Mouse (Mus musculus): ENCODE measurements at regions not wholly inside any gene's neighbourhood (a gene's known extent, or its start where the extent isn't known, plus 50 kb on each side); places are given as distances from the start of the nearest gene placed in this dataset.

GRCm38 (mm10) chr13:42498351-42498750, 182.1 kb upstream of the Phactr1 start:
- intact Hi-C loops (cut with DNase I) = no loop called here
- peak; percentile 10 to 20 for DNase-seq

GRCm38 (mm10) chr13:42507535-42507934, 172.9 kb upstream of the Phactr1 start:
- DNase-seq = no peak
- intact Hi-C loops (cut with DNase I) = no loop called here

- no peak for DNase-seq
- intact Hi-C loops (cut with DNase I) = no loop called here
These were observed 161.7 kb upstream of the Phactr1 start for GRCm38 (mm10) chr13:42518686-42519085.

- intact Hi-C loops (cut with DNase I) = no loop called here
- DNase-seq = no peak
These were observed 157.9 kb upstream of the Phactr1 start for GRCm38 (mm10) chr13:42522553-42522952.

GRCm38 (mm10) chr13:42526163-42526562, 154.3 kb upstream of the Phactr1 start:
- intact Hi-C loops (cut with DNase I) = no loop called here
- DNase-seq = peak; percentile 21 to 28

GRCm38 (mm10) chr13:42526966-42527365, 153.5 kb upstream of the Phactr1 start:
- DNase-seq = peak; percentile 67 to 72

GRCm38 (mm10) chr13:42528169-42528568, 152.3 kb upstream of the Phactr1 start:
- intact Hi-C loops (cut with DNase I) = no loop called here
- no peak for DNase-seq

More at GRCm38 (mm10) chr13:42526966-42527365, 153.5 kb upstream of the Phactr1 start:
- intact Hi-C loops (cut with DNase I) = no loop called here

- DNase-seq = peak; percentile 50 to 53
- intact Hi-C loops (cut with DNase I) = no loop called here
These were observed 143.8 kb upstream of the Phactr1 start for GRCm38 (mm10) chr13:42536501-42537210.

- intact Hi-C loops (cut with DNase I) = no loop called here
These were observed 142.4 kb upstream of the Phactr1 start for GRCm38 (mm10) chr13:42538046-42538445.

GRCm38 (mm10) chr13:42544536-42545094, 135.8 kb upstream of the Phactr1 start:
- peak in 1 of 2 experiments; percentile 13 for DNase-seq
- intact Hi-C loops (cut with DNase I) = no loop called here

More at GRCm38 (mm10) chr13:42538046-42538445, 142.4 kb upstream of the Phactr1 start:
- no peak for DNase-seq

- intact Hi-C loops (cut with DNase I) = no loop called here
- no peak for DNase-seq
These were observed 134.0 kb upstream of the Phactr1 start for GRCm38 (mm10) chr13:42546389-42546788.

GRCm38 (mm10) chr13:42546851-42547250, 133.6 kb upstream of the Phactr1 start:
- DNase-seq = no peak
- intact Hi-C loops (cut with DNase I) = no loop called here

GRCm38 (mm10) chr13:42549021-42549559, 131.3 kb upstream of the Phactr1 start:
- intact Hi-C loops (cut with DNase I) = no loop called here
- DNase-seq = peak; percentile 60 to 66

GRCm38 (mm10) chr13:42554961-42555360, 125.5 kb upstream of the Phactr1 start:
- no peak for DNase-seq

GRCm38 (mm10) chr13:42558526-42558925, 121.9 kb upstream of the Phactr1 start:
- no peak for DNase-seq
- intact Hi-C loops (cut with DNase I) = no loop called here

More at GRCm38 (mm10) chr13:42554961-42555360, 125.5 kb upstream of the Phactr1 start:
- intact Hi-C loops (cut with DNase I) = no loop called here

- intact Hi-C loops (cut with DNase I) = no loop called here
- DNase-seq = no peak
These were observed 119.0 kb upstream of the Phactr1 start for GRCm38 (mm10) chr13:42561446-42561845.

- DNase-seq = peak; percentile 46 to 52
- intact Hi-C loops (cut with DNase I) = no loop called here
These were observed 114.9 kb upstream of the Phactr1 start for GRCm38 (mm10) chr13:42565291-42566058.

- intact Hi-C loops (cut with DNase I) = no loop called here
- no peak for DNase-seq
These were observed 109.6 kb upstream of the Phactr1 start for GRCm38 (mm10) chr13:42570600-42571348.

GRCm38 (mm10) chr13:42574189-42574588, 106.2 kb upstream of the Phactr1 start:
- DNase-seq = no peak

GRCm38 (mm10) chr13:42575725-42576426, 104.5 kb upstream of the Phactr1 start:
- DNase-seq = peak; percentile 82 to 87
- intact Hi-C loops (cut with DNase I) = no loop called here

More at GRCm38 (mm10) chr13:42574189-42574588, 106.2 kb upstream of the Phactr1 start:
- intact Hi-C loops (cut with DNase I) = no loop called here
